In genomic region chr7:96657857-96658580, GRCm38 (mm10) we compare ENCODE assay signal across 28 mouse cellular contexts.
DNase-seq lines count a peak whose midpoint lies in the region; ATAC-seq and TF ChIP-seq lines count a peak whose summit lies in the region.
"Had no signal": no experiment of that assay in that cellular context is flagged by ENCODE, and none has a peak within 500 bp of the region (broad histone marks: within the 10 kb centered on the region; RNA-seq: fewer than 3 reads in every experiment).

No protein-coding gene starts in this region.

- peaks cover 29% of the 10 kb centered on the region for H3K27me3 ChIP-seq in hindbrain, embryonic 10.5 days (ENCODE audit: insufficient read depth, poor library complexity, severe bottlenecking)
- H3K27me3 ChIP-seq in hindbrain, embryonic 11.5 days (ENCODE audit: control insufficient read depth, insufficient read depth, low read length): no peaks in the 10 kb centered on the region
- no peaks in the 10 kb centered on the region for H3K27me3 ChIP-seq in CH12.LX (replicated peaks)
- H3K27me3 ChIP-seq in embryonic facial prominence, embryonic 14.5 days (replicated peaks; ENCODE audit: control insufficient read depth, insufficient read depth, low read length): no peaks in the 10 kb centered on the region
- no peaks in the 10 kb centered on the region for H3K27me3 ChIP-seq in splenic B cell, adult 2 months (ENCODE audit: control insufficient read depth, insufficient read depth, low read length, poor library complexity, severe bottlenecking)
- H3K27me3 ChIP-seq: liver, embryonic 15.5 days; lung, embryonic 15.5 days; neural tube, embryonic 12.5 days had no signal

- no peak overlapping the region for H3K4me2 ChIP-seq in hindbrain, embryonic 11.5 days (replicated peaks; ENCODE audit: low read depth, low read length)
- H3K4me2 ChIP-seq in CH12.LX (ENCODE audit: insufficient read depth, low read depth, poor library complexity, severe bottlenecking): no peak overlapping the region; the same call in 1 of the 2 replicates
- H3K4me2 ChIP-seq in embryonic facial prominence, embryonic 14.5 days (ENCODE audit: low read depth, low read length): no peak overlapping the region
- H3K4me2 ChIP-seq: forebrain, embryonic 12.5 days; hindbrain, embryonic 14.5 days; liver, embryonic 15.5 days; lung, embryonic 15.5 days; midbrain, embryonic 15.5 days had no signal

- peak; percentile 42; the same call in 1 of the 2 replicates for TF ChIP-seq EP300 in CH12.LX (IDR thresholded peaks at IDR 0.05; ENCODE audit: low read length)

- WGBS in hindbrain, embryonic 10.5 days: 60% methylated on average over 11 of the region's 11 CpGs
- 55% methylated on average over 11 of the region's 11 CpGs for WGBS in hindbrain, embryonic 11.5 days
- 58% methylated on average over 11 of the region's 11 CpGs for WGBS in embryonic facial prominence, embryonic 14.5 days

- DNase-seq in hindbrain, embryonic 10.5 days (ENCODE audit: low spot score): no peak
- no peak for DNase-seq in hindbrain, embryonic 11.5 days (ENCODE audit: low spot score)
- peak; percentile 89 for DNase-seq in CH12.LX (ENCODE audit: extremely low read depth)
- no peak for DNase-seq in embryonic facial prominence, embryonic 14.5 days (ENCODE audit: low spot score)
- DNase-seq in splenic B cell, adult 2 months (ENCODE audit: low read depth, low spot score): peak; percentile 31
- no peak for DNase-seq in urinary bladder, postnatal 10 days (ENCODE audit: low spot score)
- no peak for DNase-seq in testis, postnatal 10 days (ENCODE audit: low spot score)
- DNase-seq: adrenal gland, adult 8-10 months; cerebellum, adult 11-12 months; cerebellum, postnatal 10 days; gastrocnemius, adult 2 months; heart, postnatal 14 days; kidney, adult 8-10 months; kidney, postnatal 10 days; lung, postnatal 36 days; right cerebral cortex, postnatal 14 days; spleen, adult 18-20 months; thymus, adult 2 months had no signal

- peaks cover 95% of the 10 kb centered on the region for H3K4me1 ChIP-seq in hindbrain, embryonic 10.5 days (replicated peaks)
- H3K4me1 ChIP-seq in hindbrain, embryonic 11.5 days (replicated peaks; ENCODE audit: control insufficient read depth, insufficient read depth, low read length): peaks cover 19% of the 10 kb centered on the region
- H3K4me1 ChIP-seq in CH12.LX (ENCODE audit: control insufficient read depth in 1 of 2, insufficient read depth in 2 of 2): peaks cover 0 to 48% of the 10 kb centered on the region in 2 experiments; a peak in 2 of 4 replicates
- H3K4me1 ChIP-seq in embryonic facial prominence, embryonic 14.5 days (ENCODE audit: control insufficient read depth, insufficient read depth, low read length): peaks cover 45% of the 10 kb centered on the region
- H3K4me1 ChIP-seq: liver, embryonic 15.5 days had no signal

- TF ChIP-seq POLR2A in CH12.LX (IDR thresholded peaks at IDR 0.05; ENCODE audit: low read depth, low read length): no peak

- peak overlapping the region; percentile 77 for H3K27ac ChIP-seq in hindbrain, embryonic 10.5 days
- no peak overlapping the region for H3K27ac ChIP-seq in hindbrain, embryonic 11.5 days (ENCODE audit: low read depth, low read length)
- H3K27ac ChIP-seq in CH12.LX (ENCODE audit: insufficient read depth, low read depth): no peak overlapping the region
- peak overlapping the region; percentile 84; the same call in 1 of the 2 replicates for H3K27ac ChIP-seq in embryonic facial prominence, embryonic 14.5 days (replicated peaks; ENCODE audit: low read depth, low read length)
- H3K27ac ChIP-seq: gastrocnemius, adult 2 months; hindbrain, embryonic 14.5 days; layer of hippocampus, adult 2 months; liver, embryonic 15.5 days; midbrain, embryonic 15.5 days; neural tube, embryonic 12.5 days had no signal

- no peak overlapping the region for H3K9ac ChIP-seq in hindbrain, embryonic 11.5 days (ENCODE audit: low read depth, low read length)
- no peak overlapping the region for H3K9ac ChIP-seq in CH12.LX (ENCODE audit: insufficient read depth, low read depth)
- no peak overlapping the region for H3K9ac ChIP-seq in embryonic facial prominence, embryonic 14.5 days (ENCODE audit: low read depth, low read length)
- H3K9ac ChIP-seq: forebrain, embryonic 12.5 days; hindbrain, embryonic 14.5 days; liver, embryonic 15.5 days; lung, embryonic 15.5 days; midbrain, embryonic 15.5 days; neural tube, embryonic 12.5 days had no signal

- ATAC-seq in hindbrain, embryonic 11.5 days (ENCODE audit: low FRiP score): no peak
- no peak for ATAC-seq in embryonic facial prominence, embryonic 14.5 days (ENCODE audit: low read depth)
- ATAC-seq: activated CD4-positive, CD25-positive, alpha-beta regulatory T cell, adult 4 months; midbrain, embryonic 15.5 days had no signal

- no peak overlapping the region for H3K4me3 ChIP-seq in hindbrain, embryonic 10.5 days
- no peak overlapping the region for H3K4me3 ChIP-seq in hindbrain, embryonic 11.5 days (ENCODE audit: low read depth, low read length)
- H3K4me3 ChIP-seq in CH12.LX (replicated peaks in 1 of 3; ENCODE audit: low read depth in 2 of 3, low read length in 2 of 3, poor library complexity in 1 of 3): no peak overlapping the region
- H3K4me3 ChIP-seq in embryonic facial prominence, embryonic 14.5 days (ENCODE audit: low read depth, low read length): no peak overlapping the region
- H3K4me3 ChIP-seq: forebrain, embryonic 12.5 days; gastrocnemius, adult 2 months; heart, embryonic 12.5 days; layer of hippocampus, adult 2 months; liver, embryonic 15.5 days; lung, embryonic 15.5 days; megakaryocyte, embryonic 14.5 days; midbrain, embryonic 15.5 days; neural tube, embryonic 12.5 days had no signal

- TF ChIP-seq RAD21 in CH12.LX (IDR thresholded peaks at IDR 0.05; ENCODE audit: low read depth, low read length): no peak

- H3K36me3 ChIP-seq in hindbrain, embryonic 10.5 days: no peaks in the 10 kb centered on the region
- no peaks in the 10 kb centered on the region for H3K36me3 ChIP-seq in hindbrain, embryonic 11.5 days (ENCODE audit: control insufficient read depth, insufficient read depth, low read length)
- no peaks in the 10 kb centered on the region for H3K36me3 ChIP-seq in CH12.LX (replicated peaks in 1 of 2; ENCODE audit: control insufficient read depth in 1 of 2, insufficient read depth in 1 of 2, low read length in 1 of 2)
- H3K36me3 ChIP-seq in embryonic facial prominence, embryonic 14.5 days (ENCODE audit: control insufficient read depth, insufficient read depth, low read length): no peaks in the 10 kb centered on the region
- no peaks in the 10 kb centered on the region for H3K36me3 ChIP-seq in splenic B cell, adult 2 months (ENCODE audit: control insufficient read depth, insufficient read depth, low read length, poor library complexity, severe bottlenecking)
- H3K36me3 ChIP-seq: forebrain, embryonic 12.5 days; heart, embryonic 12.5 days; liver, embryonic 15.5 days; lung, embryonic 15.5 days; midbrain, embryonic 15.5 days; neural tube, embryonic 12.5 days had no signal

- H3K79me2 ChIP-seq in CH12.LX (replicated peaks; ENCODE audit: control insufficient read depth, extremely low read depth, insufficient read depth, poor library complexity, severe bottlenecking): no peaks in the 10 kb centered on the region

- dilution Hi-C loops in CH12.LX (cut with MboI; ENCODE audit: extremely low pct_ligation_motif_present, extremely low pct_unique_long_range_greater_than_20kb, low sequenced_read_pairs): no loop called here

- no peak for TF ChIP-seq CTCF in CH12.LX (conservative IDR thresholded peaks at IDR 0.05 in 1 of 2, IDR thresholded peaks at IDR 0.05 in 1 of 2; ENCODE audit: low read depth in 2 of 2, low read length in 2 of 2)

- in situ Hi-C loops in CH12.LX (cut with MboI; ENCODE audit: low pct_ligation_motif_present, low pct_unique_long_range_greater_than_20kb, low sequenced_read_pairs): no loop called here

- no peaks in the 10 kb centered on the region for H3K9me3 ChIP-seq in hindbrain, embryonic 10.5 days
- no peaks in the 10 kb centered on the region for H3K9me3 ChIP-seq in hindbrain, embryonic 11.5 days (ENCODE audit: control insufficient read depth, low read length)
- H3K9me3 ChIP-seq in CH12.LX (replicated peaks; ENCODE audit: low read length): no peaks in the 10 kb centered on the region
- H3K9me3 ChIP-seq in embryonic facial prominence, embryonic 14.5 days (ENCODE audit: control insufficient read depth, low read length): no peaks in the 10 kb centered on the region
- H3K9me3 ChIP-seq: forebrain, embryonic 12.5 days; heart, embryonic 12.5 days; liver, embryonic 15.5 days; lung, embryonic 15.5 days; megakaryocyte, embryonic 14.5 days; midbrain, embryonic 15.5 days; neural tube, embryonic 12.5 days had no signal

TF ChIP-seq in CH12.LX, 34 proteins besides CTCF, POLR2A, EP300 and RAD21:
- TF ChIP-seq MEF2A (IDR thresholded peaks at IDR 0.05; ENCODE audit: borderline replicate concordance, low read depth, low read length): peak; percentile 23; the same call in 1 of the 2 replicates
- TF ChIP-seq SIN3A (IDR thresholded peaks at IDR 0.05; ENCODE audit: low read length): 0 out of 2 replicates have a peak, but pooled peaks have one; percentile 35
- peak; percentile 61 for TF ChIP-seq NRF1 (IDR thresholded peaks at IDR 0.05; ENCODE audit: low read depth, low read length)
- no peak for TF ChIP-seq MYC (IDR thresholded peaks at IDR 0.05; ENCODE audit: low read depth, low read length)
- TF ChIP-seq BHLHE40 (IDR thresholded peaks at IDR 0.05; ENCODE audit: low read depth, low read length): peak; percentile 31; the same call in 1 of the 2 replicates
- no peak for TF ChIP-seq ZC3H11A (IDR thresholded peaks at IDR 0.05; ENCODE audit: low read depth, low read length)
- TF ChIP-seq ELF1 (IDR thresholded peaks at IDR 0.05; ENCODE audit: low read depth, low read length): peak; percentile 19; the same call in 1 of the 2 replicates
- no peak for TF ChIP-seq E2F4 (IDR thresholded peaks at IDR 0.05; ENCODE audit: insufficient replicate concordance, low read depth, low read length)
- 0 out of 2 replicates have a peak, but pooled peaks have one; percentile 27 for TF ChIP-seq ZMIZ1 (IDR thresholded peaks at IDR 0.05; ENCODE audit: low read depth, low read length)
- TF ChIP-seq GABPA (IDR thresholded peaks at IDR 0.05; ENCODE audit: insufficient replicate concordance, low read depth, low read length): no peak
- TF ChIP-seq MXI1 (IDR thresholded peaks at IDR 0.05; ENCODE audit: low read depth, low read length): peak; percentile 32; the same call in 1 of the 2 replicates
- peak; percentile 33; the same call in 1 of the 2 replicates for TF ChIP-seq ETS1 (conservative IDR thresholded peaks at IDR 0.05; ENCODE audit: low read depth, low read length)
- TF ChIP-seq IRF4 (IDR thresholded peaks at IDR 0.05; ENCODE audit: low read depth, low read length): 0 out of 2 replicates have a peak, but pooled peaks have one; percentile 29

Comparison
In these comparisons a context has a peak if more than half of its experiments do, and no peak if none do; other contexts are left out.
1. H3K27ac ChIP-seq: peak in hindbrain, embryonic 10.5 days (single experiment) and embryonic facial prominence, embryonic 14.5 days (single experiment); none in hindbrain, embryonic 11.5 days (single experiment) and CH12.LX (single experiment).
2. DNase-seq: peak in CH12.LX (single experiment) and splenic B cell, adult 2 months (single experiment); none in hindbrain, embryonic 10.5 days (single experiment), hindbrain, embryonic 11.5 days (single experiment), embryonic facial prominence, embryonic 14.5 days (single experiment), urinary bladder, postnatal 10 days (single experiment) and testis, postnatal 10 days (single experiment).